Mouse (Mus musculus) spleen, embryonic (tissue): ENCODE data around the gene Aatk.

Experiments
- CTCF ChIA-PET: fragments of 350-600 bp; sonication (Branson Sonifier 250); formaldehyde crosslinking; loops from one replicate; lab custom pipeline; 2022; lab: Charles Lee

Gene Aatk

DNA sequence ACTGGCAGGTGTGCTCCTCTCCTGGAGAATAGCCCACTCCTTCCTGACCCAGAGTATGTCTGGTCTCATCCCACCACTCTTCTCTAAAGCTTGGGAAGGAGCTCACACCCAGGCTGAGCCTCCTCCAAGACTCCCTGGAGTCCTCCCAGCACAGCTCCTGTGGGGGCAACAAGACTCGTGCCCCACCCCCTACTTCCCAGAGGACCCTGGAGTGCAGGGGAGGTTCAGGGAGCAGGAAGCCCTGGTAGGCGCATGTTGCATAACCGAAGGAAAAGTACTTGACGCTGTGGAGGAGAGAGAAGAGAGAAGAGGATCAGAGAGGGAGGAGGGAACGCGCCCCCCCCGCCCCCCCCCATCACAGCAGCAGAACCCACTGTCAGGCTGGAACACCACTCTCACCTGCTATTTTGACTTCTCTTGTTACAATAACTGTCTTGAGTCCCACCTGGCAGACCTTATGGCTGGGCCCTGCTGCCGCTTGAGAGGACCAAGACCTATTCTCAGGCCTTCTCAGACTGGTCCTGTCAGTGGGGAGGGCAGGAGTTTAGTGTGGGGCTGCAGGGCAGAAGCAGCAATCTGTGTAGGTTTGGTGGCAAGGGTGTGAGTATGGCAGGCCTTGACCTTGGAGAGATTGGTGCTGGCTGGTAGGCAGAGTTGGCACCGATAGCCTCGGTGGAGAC, 56.2 kb downstream of the Aatk start:
- CTCF ChIA-PET: interaction anchor here (1.2 to 2.0 kb wide), 4 partner anchors 50 to 82 kb away, joined by 4 to 14 read pairs (median 6); no protein-coding TSS in a partner anchor

DNA sequence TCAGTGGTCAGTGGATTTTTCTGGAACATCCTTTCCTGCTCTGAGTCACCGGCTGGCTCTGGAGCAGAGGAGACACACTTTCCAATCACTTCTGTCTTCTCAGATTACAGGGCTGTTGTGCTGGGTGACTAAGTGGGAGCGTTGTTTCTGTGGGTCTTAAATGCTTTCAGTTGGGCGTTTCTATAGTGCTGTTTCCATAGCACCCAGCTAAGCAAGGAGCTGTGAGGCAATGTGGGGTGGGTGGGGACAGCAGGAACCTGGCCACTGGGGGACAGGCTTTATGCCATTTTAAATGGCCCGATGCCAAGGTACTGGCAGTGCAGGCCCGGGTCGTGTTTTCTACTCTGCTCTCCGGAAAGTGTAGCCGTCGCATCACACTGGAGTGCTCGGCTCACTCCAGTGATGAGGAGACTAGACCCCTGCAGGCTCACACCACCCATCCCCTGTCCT, 57.8 kb downstream of the Aatk start:
- CTCF ChIA-PET: interaction anchor here (0.6 kb wide), 1 partner anchor 40 kb away, joined by 3 read pairs; no protein-coding TSS in a partner anchor

GRCm38 (mm10) chr11:119988391-119988790, 58.6 kb downstream of the Aatk start:
- CTCF ChIA-PET: no interaction called here

GRCm38 (mm10) chr11:119987876-119988275, 59.1 kb downstream of the Aatk start:
- CTCF ChIA-PET: interaction anchor here (0.5 kb wide), 1 partner anchor 115 kb away, joined by 3 read pairs; no protein-coding TSS in a partner anchor

GRCm38 (mm10) chr11:119986751-119987425, 60.1 kb downstream of the Aatk start:
- CTCF ChIA-PET: interaction anchor here (0.6 kb wide), 1 partner anchor 58 kb away, joined by 4 read pairs; no protein-coding TSS in a partner anchor

GRCm38 (mm10) chr11:119983151-119983550, 63.8 kb downstream of the Aatk start:
- CTCF ChIA-PET: no interaction called here

GRCm38 (mm10) chr11:119982236-119982635, 64.7 kb downstream of the Aatk start:
- CTCF ChIA-PET: no interaction called here

DNA sequence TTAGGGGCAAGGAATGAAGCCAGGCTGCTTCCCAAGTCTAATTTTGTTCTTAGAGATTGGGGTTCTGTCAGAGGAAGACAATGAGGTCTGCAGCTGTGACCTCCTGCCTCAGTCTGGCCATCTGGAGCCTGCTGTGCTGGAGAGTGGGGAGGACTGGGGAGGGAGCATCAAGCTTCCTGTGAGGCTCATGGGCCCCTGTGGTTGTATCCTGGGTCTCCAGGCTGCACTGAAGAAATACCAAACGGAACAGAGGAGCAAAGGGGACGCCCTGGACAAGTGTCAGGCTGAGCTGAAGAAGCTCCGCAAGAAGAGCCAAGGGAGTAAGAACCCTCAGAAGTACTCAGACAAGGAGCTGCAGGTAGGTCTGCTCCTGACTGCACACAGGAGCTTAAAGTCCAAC, 65.2 kb downstream of the Aatk start:
- CTCF ChIA-PET: no interaction called here

- CTCF ChIA-PET: no interaction called here
Observed at GRCm38 (mm10) chr11:119979596-119980385, 67.2 kb downstream of the Aatk start.

DNA sequence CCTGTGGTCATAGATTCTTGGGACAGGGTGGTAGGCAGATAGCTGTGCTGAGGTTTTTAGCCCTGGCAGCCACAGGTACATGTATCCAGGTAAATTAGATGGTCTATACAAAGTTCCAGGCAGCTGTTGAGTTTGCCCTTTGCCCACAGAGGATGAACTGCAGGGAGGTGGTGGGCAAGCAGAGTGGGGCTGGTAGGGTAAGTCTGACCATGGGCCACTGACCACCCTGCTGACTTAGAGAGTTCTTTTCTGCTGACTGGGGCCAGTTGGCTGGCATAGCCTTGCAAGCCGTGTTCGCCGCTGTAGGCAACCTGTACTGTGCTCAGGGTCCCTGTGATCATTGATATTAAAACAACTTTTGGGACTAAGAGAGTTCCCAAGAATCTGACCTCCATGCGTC, 68.3 kb downstream of the Aatk start:
- CTCF ChIA-PET: no interaction called here

DNA sequence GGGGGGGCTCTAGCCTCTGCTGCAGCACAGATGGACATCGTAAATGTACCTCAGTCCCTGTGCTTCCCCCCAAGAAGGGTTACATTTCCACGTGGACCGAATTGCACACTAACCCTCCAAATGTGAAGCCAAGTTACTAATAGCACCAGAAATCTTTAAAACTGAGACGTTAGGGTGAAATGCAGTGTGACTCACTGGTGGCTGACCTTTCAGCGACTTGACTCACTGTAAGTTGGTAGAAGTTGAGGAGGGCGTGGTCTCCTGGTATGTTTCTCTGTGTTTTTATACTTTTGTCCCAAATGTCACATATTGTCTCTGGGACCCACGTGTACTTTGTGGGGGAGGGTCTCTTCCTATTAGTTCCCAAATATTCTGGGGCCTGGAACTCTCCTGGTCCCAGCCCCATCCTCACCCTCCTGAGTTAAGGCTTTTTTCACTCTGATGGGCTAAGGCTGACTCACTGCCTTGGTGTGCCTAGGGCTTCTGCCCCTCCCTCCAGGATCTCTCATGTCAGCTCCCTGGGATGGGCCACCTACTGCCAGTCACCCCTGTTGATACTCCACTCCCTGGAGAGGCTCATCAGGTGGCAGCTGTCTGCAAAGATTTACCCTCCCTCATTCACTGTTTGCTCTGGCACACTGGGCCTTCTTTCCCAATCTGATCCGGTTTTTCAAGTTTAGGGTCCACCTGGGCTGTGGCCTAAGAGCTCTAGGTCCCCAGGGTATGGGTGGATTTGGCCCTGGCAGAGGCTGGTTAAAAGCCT, 71.0 kb downstream of the Aatk start:
- CTCF ChIA-PET: interaction anchor here (0.6 to 0.9 kb wide), 2 partner anchors 20 to 53 kb away, joined by 3 read pairs; no protein-coding TSS in a partner anchor

DNA sequence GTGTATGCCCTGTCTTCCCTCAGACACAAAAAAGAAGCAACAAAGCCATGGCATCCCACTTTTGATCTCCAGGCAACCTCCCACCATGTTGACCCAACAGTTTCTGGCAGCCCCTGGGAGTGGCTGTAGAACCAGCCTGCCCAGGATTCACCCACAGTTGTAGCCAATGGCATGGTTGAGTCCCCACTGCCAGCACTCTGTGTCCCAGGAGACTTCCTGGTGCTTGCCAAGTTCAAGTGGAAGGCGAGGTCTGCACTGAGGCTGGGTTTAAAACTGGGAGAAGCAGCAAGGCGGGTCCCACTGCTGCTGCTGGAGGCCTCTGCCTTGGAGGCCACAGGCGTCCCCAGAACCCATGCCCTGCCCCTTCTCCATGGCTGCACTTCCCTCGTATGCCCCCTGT, 73.2 kb downstream of the Aatk start:
- CTCF ChIA-PET: no interaction called here

DNA sequence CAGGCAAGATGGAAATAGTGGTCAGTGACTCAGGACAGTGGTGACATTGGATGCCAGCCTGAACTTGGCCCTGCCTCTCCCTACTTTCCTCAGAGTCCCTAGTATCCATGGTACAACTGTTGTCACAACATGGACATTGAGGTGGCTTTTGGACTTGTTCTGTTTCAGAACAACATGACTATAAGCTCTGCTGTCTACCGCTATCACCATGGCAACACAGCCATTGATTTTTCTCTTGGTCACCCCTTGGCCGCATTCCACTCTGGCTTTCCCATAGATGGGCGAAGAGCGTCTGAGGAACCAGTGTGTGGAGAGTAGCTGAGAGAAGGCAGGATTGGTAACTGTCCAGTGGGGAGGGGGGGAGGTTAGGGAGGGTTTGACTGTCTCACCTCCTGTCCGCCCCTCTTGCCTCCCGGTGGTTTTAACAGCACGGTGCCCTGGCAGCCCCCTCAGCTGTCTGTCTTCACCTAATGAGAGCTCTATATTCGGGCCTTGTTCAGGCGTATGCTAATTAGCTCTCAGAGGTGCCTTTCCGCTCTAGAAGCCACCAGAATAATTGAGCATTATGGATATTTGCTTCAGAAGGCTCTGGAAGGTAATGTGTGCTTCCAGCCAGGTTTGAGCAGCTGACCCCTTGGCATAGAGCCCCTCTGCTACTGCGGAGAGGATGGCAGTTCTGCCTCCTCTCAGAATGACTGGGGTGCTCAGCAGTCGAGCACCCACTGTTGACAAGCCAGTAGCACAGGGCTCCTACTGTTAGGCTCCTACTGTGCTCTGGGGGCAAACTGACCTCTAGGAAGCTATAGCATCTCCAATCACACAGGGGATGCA, 76.7 kb downstream of the Aatk start:
- CTCF ChIA-PET: no interaction called here

DNA sequence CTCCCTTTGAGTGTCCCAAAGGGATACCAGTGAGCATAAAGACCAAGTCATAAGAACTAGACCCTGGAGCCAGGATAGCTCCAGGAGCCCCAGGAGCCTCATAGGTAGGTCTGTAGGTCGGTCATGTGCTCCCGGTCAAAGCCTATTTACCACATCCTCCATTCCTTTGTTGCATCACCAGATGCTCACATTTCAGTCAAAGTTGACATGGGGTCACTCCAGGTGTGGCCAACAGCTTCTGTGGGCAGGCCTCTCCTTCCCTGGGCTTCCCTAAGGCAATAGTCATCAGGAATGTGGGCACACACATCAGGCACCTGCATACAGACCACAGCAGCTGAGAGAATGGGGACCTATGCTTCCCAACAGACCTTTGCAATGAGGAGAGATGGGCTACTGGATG, 79.1 kb downstream of the Aatk start:
- CTCF ChIA-PET: interaction anchor here (0.5 kb wide), 1 partner anchor 383 kb away, joined by 4 read pairs; no protein-coding TSS in a partner anchor

- CTCF ChIA-PET: no interaction called here
Observed at GRCm38 (mm10) chr11:119967401-119967800, 79.6 kb downstream of the Aatk start.

DNA sequence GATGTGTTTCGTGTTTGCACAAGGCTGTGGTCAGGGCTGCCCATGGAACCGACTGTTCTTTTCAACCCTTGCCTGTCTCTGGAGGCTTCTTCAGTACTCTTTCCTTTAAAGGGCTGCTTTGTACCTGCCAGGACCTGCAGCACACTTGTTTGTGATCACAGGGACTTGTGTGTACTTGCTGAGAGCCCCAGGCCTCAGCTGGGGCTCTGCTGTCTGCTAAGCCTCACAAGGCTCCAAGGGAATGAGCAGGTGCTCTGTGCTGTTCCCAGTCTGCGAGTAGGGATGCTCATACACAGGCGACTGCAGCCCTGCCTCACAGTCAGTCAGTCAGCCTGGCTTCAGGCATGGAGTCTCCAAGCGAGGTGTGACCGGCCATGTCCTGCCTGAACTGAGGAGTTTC, 80.7 kb downstream of the Aatk start:
- CTCF ChIA-PET: no interaction called here

DNA sequence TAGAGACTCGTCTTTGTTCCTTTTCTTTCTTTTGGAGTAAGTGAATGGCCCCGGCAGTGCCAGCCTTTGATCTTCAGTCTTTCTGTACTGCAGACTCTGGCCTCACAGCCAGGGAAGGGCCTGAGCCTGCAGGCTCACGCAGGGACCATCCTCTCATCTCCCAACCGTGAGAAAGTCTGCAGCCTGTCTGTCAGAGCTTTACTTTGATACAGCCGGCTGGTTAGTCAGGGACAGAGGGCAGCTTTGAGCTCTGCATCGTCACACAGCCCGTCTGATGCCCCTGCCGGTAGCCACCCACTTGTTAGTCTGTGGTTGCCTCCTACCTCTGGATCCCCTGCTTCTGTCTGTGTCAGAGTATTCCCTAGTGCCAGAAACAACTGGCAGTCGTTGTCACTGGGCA, 81.9 kb downstream of the Aatk start:
- CTCF ChIA-PET: interaction anchor here (0.7 kb wide), 1 partner anchor 60 kb away, joined by 3 read pairs; no protein-coding TSS in a partner anchor

- CTCF ChIA-PET: no interaction called here
Observed at GRCm38 (mm10) chr11:119961511-119961910, 85.5 kb downstream of the Aatk start.

DNA sequence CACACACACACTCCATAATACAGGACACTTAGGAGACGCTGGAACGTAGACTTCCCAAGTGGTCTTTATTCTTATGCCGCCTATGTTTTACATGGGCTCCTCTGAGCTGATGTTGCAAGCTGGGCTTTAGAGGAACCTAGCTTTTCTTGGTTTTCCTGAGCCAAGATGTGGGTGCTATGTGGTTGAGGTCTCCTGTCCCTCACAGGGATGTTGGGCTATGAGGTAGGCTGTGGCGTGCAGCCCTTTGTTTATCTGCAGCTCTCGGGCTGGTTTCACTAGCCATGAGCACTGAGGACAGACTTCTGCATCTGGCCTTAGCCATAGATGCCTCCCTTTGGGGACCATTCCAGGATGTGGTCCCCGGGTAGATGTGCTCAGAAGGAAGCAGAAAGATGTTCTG, 86.3 kb downstream of the Aatk start:
- CTCF ChIA-PET: no interaction called here

- CTCF ChIA-PET: no interaction called here
Observed at GRCm38 (mm10) chr11:119959714-119960113, 87.3 kb downstream of the Aatk start.
